Mouse (Mus musculus) forebrain, embryonic 13.5 days (tissue): Measurements from ENCODE around the gene B3gnt7. TPM values are rescaled to one million over a fixed set of nuclear protein-coding genes. Genes with fewer than 3 reads are reported as not detected.
"Not testable (repeated sequence)": the region's sequence is repeated elsewhere in the genome, so short reads cannot be mapped to it uniquely, and the experiment has no call there.

ENCODE experiments used
- ATAC-seq: fragments of 200-750 bp; cut with Nextera tagmentation; 2 replicates; pipeline ENCODE4 v1.8.0; 2017
- H3K27ac ChIP-seq: fragments of 300-500 bp; sonication (generic); 2 replicates; pipeline ENCODE4 v1.5.1; 2015; ENCODE audit warnings: inconsistent platforms, mild to moderate bottlenecking, moderate library complexity
- H3K27me3 ChIP-seq: fragments of 300-500 bp; sonication (generic); 2 replicates; pipeline ENCODE4 v1.6.1; 2015; ENCODE audit warnings: mild to moderate bottlenecking, inconsistent platforms
- H3K36me3 ChIP-seq: fragments of 300-500 bp; sonication (generic); 2 replicates; pipeline ENCODE4 v1.6.1; 2015; ENCODE audit warnings: mild to moderate bottlenecking, inconsistent platforms; ENCODE audit not compliant: poor library complexity, severe bottlenecking
- H3K4me1 ChIP-seq: fragments of 300-500 bp; sonication (generic); 2 replicates; pipeline ENCODE4 v1.6.1; 2015; ENCODE audit warnings: inconsistent platforms
- H3K4me2 ChIP-seq: fragments of 300-500 bp; sonication (generic); 2 replicates; pipeline ENCODE4 v1.6.1; 2015; ENCODE audit warnings: inconsistent platforms, mild to moderate bottlenecking, moderate library complexity
- H3K4me3 ChIP-seq: fragments of 300-500 bp; sonication (generic); 2 replicates; pipeline ENCODE4 v1.5.1; 2015; ENCODE audit warnings: mild to moderate bottlenecking, inconsistent platforms
- H3K9ac ChIP-seq: fragments of 300-500 bp; sonication (generic); 2 replicates; pipeline ENCODE4 v1.6.1; 2015; ENCODE audit warnings: mild to moderate bottlenecking, inconsistent platforms
- H3K9me3 ChIP-seq: fragments of 300-500 bp; sonication (generic); replicated peaks from 2 replicates; pipeline ENCODE4 v1.6.1; 2016; ENCODE audit warnings: inconsistent platforms
- WGBS: fragments of 180-500 bp; shearing (Covaris S2); methylation state at CpG from one replicate; pipeline ENCODE4 v1.1.7; 2015; 5-methylcytosine and 5-hydroxymethylcytosine counted together
- polyA plus RNA-seq: library from polyadenylated mRNA; unstranded; fragments of >200 nt; fragmentation: Nextera tagmentation; extraction: Ambion mirVana; gene quantifications from 2 replicates; pipeline ENCODE4 v1.2.1, GENCODE M21; 2015

The B3gnt7 gene
- polyA plus RNA-seq, 1 experiment from 2014 or later = 1.5 TPM

GRCm38 (mm10) chr1:86339156-86339812, 36.7 kb downstream of the B3gnt7 start:
- Histone ChIP-seq H3K36me3 (no peaks in the 10 kb centered on the region), H3K4me1 (no peaks in the 10 kb centered on the region), H3K9me3 (no peaks in the 10 kb centered on the region), H3K4me3 (no peak overlapping the region), H3K27ac (no peak overlapping the region), H3K27me3 (no peaks in the 10 kb centered on the region), H3K9ac (no peak overlapping the region), H3K4me2 (no peak overlapping the region)
- WGBS = 33% methylated on average over 4 of the region's 4 CpGs
- ATAC-seq = peak; percentile 75; the same call in 1 of the 2 replicates

- not testable (repeated sequence) for H3K27me3 ChIP-seq, H3K27ac ChIP-seq, ATAC-seq, H3K9me3 ChIP-seq, H3K4me3 ChIP-seq, H3K4me2 ChIP-seq, H3K36me3 ChIP-seq, H3K9ac ChIP-seq, H3K4me1 ChIP-seq
- 96% methylated on average over 2 of the region's 2 CpGs for WGBS
These were observed 38.5 kb downstream of the B3gnt7 start for GRCm38 (mm10) chr1:86341096-86341495.

- 97% methylated on average over 2 of the region's 2 CpGs for WGBS
- Histone ChIP-seq H3K4me1 (no peaks in the 10 kb centered on the region), H3K4me3 (no peak overlapping the region), H3K36me3 (peaks cover 13% of the 10 kb centered on the region; the same call in 1 of the 2 replicates), H3K9me3 (no peaks in the 10 kb centered on the region), H3K4me2 (no peak overlapping the region), H3K27ac (no peak overlapping the region), H3K27me3 (no peaks in the 10 kb centered on the region), H3K9ac (no peak overlapping the region)
- no peak for ATAC-seq
These were observed 39.7 kb downstream of the B3gnt7 start for GRCm38 (mm10) chr1:86342371-86342770.

- H3K4me1 ChIP-seq = no peaks in the 10 kb centered on the region
- H3K27me3 ChIP-seq = no peaks in the 10 kb centered on the region
- WGBS = 92% methylated on average over 1 of the region's 1 CpGs
- no peak for ATAC-seq
- no peak overlapping the region for H3K4me2 ChIP-seq
- H3K9me3 ChIP-seq = no peaks in the 10 kb centered on the region
- H3K4me3 ChIP-seq = no peak overlapping the region
- H3K36me3 ChIP-seq = peaks cover 21% of the 10 kb centered on the region
- H3K9ac ChIP-seq = no peak overlapping the region
- no peak overlapping the region for H3K27ac ChIP-seq
These were observed 40.5 kb downstream of the B3gnt7 start for GRCm38 (mm10) chr1:86343087-86343645.

GRCm38 (mm10) chr1:86343969-86344861, 41.6 kb downstream of the B3gnt7 start:
- 85% methylated on average over 4 of the region's 4 CpGs for WGBS

GRCm38 (mm10) chr1:86345069-86345468, 42.4 kb downstream of the B3gnt7 start:
- no peak overlapping the region for H3K4me2 ChIP-seq

More at GRCm38 (mm10) chr1:86343969-86344861, 41.6 kb downstream of the B3gnt7 start:
- ATAC-seq = no peak
- Histone ChIP-seq H3K36me3 (peaks cover 31% of the 10 kb centered on the region), H3K4me1 (no peaks in the 10 kb centered on the region), H3K9me3 (no peaks in the 10 kb centered on the region), H3K4me2 (no peak overlapping the region), H3K4me3 (no peak overlapping the region), H3K27me3 (no peaks in the 10 kb centered on the region), H3K9ac (no peak overlapping the region), H3K27ac (no peak overlapping the region)

GRCm38 (mm10) chr1:86345956-86346355, 43.3 kb downstream of the B3gnt7 start:
- WGBS = 93% methylated on average over 4 of the region's 4 CpGs

More at GRCm38 (mm10) chr1:86345069-86345468, 42.4 kb downstream of the B3gnt7 start:
- no peak overlapping the region for H3K27ac ChIP-seq
- H3K4me3 ChIP-seq = no peak overlapping the region
- H3K4me1 ChIP-seq = no peaks in the 10 kb centered on the region
- H3K36me3 ChIP-seq = peaks cover 40% of the 10 kb centered on the region
- no peak for ATAC-seq
- no peak overlapping the region for H3K9ac ChIP-seq
- H3K9me3 ChIP-seq = no peaks in the 10 kb centered on the region
- no peaks in the 10 kb centered on the region for H3K27me3 ChIP-seq
- 94% methylated on average over 4 of the region's 4 CpGs for WGBS

GRCm38 (mm10) chr1:86346851-86347715, 44.5 kb downstream of the B3gnt7 start:
- Histone ChIP-seq H3K36me3 (peaks cover 60% of the 10 kb centered on the region), H3K4me1 (no peaks in the 10 kb centered on the region), H3K9me3 (no peaks in the 10 kb centered on the region), H3K4me2 (no peak overlapping the region), H3K9ac (no peak overlapping the region), H3K4me3 (no peak overlapping the region), H3K27me3 (no peaks in the 10 kb centered on the region), H3K27ac (no peak overlapping the region)
- no peak for ATAC-seq
- 81% methylated on average over 3 of the region's 3 CpGs for WGBS

More at GRCm38 (mm10) chr1:86345956-86346355, 43.3 kb downstream of the B3gnt7 start:
- no peak overlapping the region for H3K4me2 ChIP-seq
- H3K27ac ChIP-seq = no peak overlapping the region
- no peak overlapping the region for H3K4me3 ChIP-seq
- no peak overlapping the region for H3K9ac ChIP-seq
- no peaks in the 10 kb centered on the region for H3K4me1 ChIP-seq
- H3K27me3 ChIP-seq = no peaks in the 10 kb centered on the region
- no peak for ATAC-seq
- H3K9me3 ChIP-seq = no peaks in the 10 kb centered on the region
- peaks cover 49% of the 10 kb centered on the region for H3K36me3 ChIP-seq

GRCm38 (mm10) chr1:86347716-86348045, 45.0 kb downstream of the B3gnt7 start:
- no peak for ATAC-seq

GRCm38 (mm10) chr1:86348083-86348482, 45.5 kb downstream of the B3gnt7 start:
- no peaks in the 10 kb centered on the region for H3K27me3 ChIP-seq
- H3K9ac ChIP-seq = no peak overlapping the region
- H3K4me3 ChIP-seq = no peak overlapping the region
- no peak overlapping the region for H3K27ac ChIP-seq
- H3K4me1 ChIP-seq = no peaks in the 10 kb centered on the region
- no peaks in the 10 kb centered on the region for H3K9me3 ChIP-seq
- 70% methylated on average over 1 of the region's 1 CpGs for WGBS
- H3K4me2 ChIP-seq = no peak overlapping the region
- no peak for ATAC-seq
- H3K36me3 ChIP-seq = peaks cover 68% of the 10 kb centered on the region

More at GRCm38 (mm10) chr1:86347716-86348045, 45.0 kb downstream of the B3gnt7 start:
- no peak overlapping the region for H3K4me3 ChIP-seq
- H3K36me3 ChIP-seq = peaks cover 66% of the 10 kb centered on the region
- no peak overlapping the region for H3K4me2 ChIP-seq
- H3K9ac ChIP-seq = no peak overlapping the region
- WGBS = 47% methylated on average over 1 of the region's 1 CpGs
- H3K27me3 ChIP-seq = no peaks in the 10 kb centered on the region
- no peaks in the 10 kb centered on the region for H3K9me3 ChIP-seq
- no peak overlapping the region for H3K27ac ChIP-seq
- no peaks in the 10 kb centered on the region for H3K4me1 ChIP-seq

- H3K4me2 ChIP-seq = no peak overlapping the region
- 65% methylated on average over 4 of the region's 4 CpGs for WGBS
- H3K36me3 ChIP-seq = peaks cover 75% of the 10 kb centered on the region
- ATAC-seq = 0 out of 2 replicates have a peak, but pooled peaks have one; percentile 27
- no peaks in the 10 kb centered on the region for H3K4me1 ChIP-seq
- no peaks in the 10 kb centered on the region for H3K9me3 ChIP-seq
- no peak overlapping the region for H3K4me3 ChIP-seq
- no peaks in the 10 kb centered on the region for H3K27me3 ChIP-seq
- H3K9ac ChIP-seq = no peak overlapping the region
- H3K27ac ChIP-seq = no peak overlapping the region
These were observed 46.2 kb downstream of the B3gnt7 start for GRCm38 (mm10) chr1:86348801-86349200.
